Mouse (Mus musculus): ENCODE measurements around the gene Epo. TPM values are rescaled to one million over a fixed set of nuclear protein-coding genes. Genes with fewer than 3 reads are reported as not detected.

Epo gene
- 0.42 and 0.63 TPM in 2 replicates for polyA plus RNA-seq (2015; fragmentation: Nextera tagmentation; extraction: Ambion mirVana)

- WGBS = 0% methylated on average over 39 of the region's 40 CpGs
- no peaks in the 10 kb centered on the region for H3K27me3 ChIP-seq (replicated peaks)
- H3K4me2 ChIP-seq (replicated peaks) = peak within 1 kb of the TSS; percentile 78
- peak; percentile 87 for ATAC-seq
- H3K9me3 ChIP-seq = no peaks in the 10 kb centered on the region
- H3K4me3 ChIP-seq (replicated peaks) = peak within 1 kb of the TSS; percentile 87
- H3K9ac ChIP-seq = peak within 1 kb of the TSS; percentile 77
- H3K36me3 ChIP-seq = peaks cover 16% of the 10 kb centered on the region
- peaks cover 18% of the 10 kb centered on the region for H3K4me1 ChIP-seq (replicated peaks)
- H3K27ac ChIP-seq = peak within 1 kb of the TSS; percentile 91
Measured at GRCm38 (mm10) chr5:137533117-137533827, at the start of gene Epo, which contains the start of gene Gnb2. TSS of gene Epo (minus strand) at chr5:137533242. TSS of gene Gnb2 (minus strand) at chr5:137533510.

GRCm38 (mm10) chr5:137582702-137583101 is 49.7 kb upstream of the Epo start:
- Histone ChIP-seq H3K4me3 (replicated peaks) (no peak overlapping the region), H3K4me1 (replicated peaks) (no peaks in the 10 kb centered on the region; the same call in 1 of the 2 replicates), H3K9ac (no peak overlapping the region), H3K27ac (no peak overlapping the region), H3K4me2 (replicated peaks) (0 out of 2 replicates have a peak overlapping the region, but pooled peaks have one; percentile 70), H3K9me3 (no peaks in the 10 kb centered on the region), H3K27me3 (replicated peaks) (peaks cover 14% of the 10 kb centered on the region), H3K36me3 (no peaks in the 10 kb centered on the region)
- WGBS = 28% methylated on average over 8 of the region's 8 CpGs
- no peak for ATAC-seq

- H3K4me2 ChIP-seq (replicated peaks) = no peak overlapping the region
- no peak overlapping the region for H3K4me3 ChIP-seq (replicated peaks)
- H3K36me3 ChIP-seq = no peaks in the 10 kb centered on the region
- no peaks in the 10 kb centered on the region; the same call in 1 of the 2 replicates for H3K4me1 ChIP-seq (replicated peaks)
- H3K9ac ChIP-seq = no peak overlapping the region
- 78% methylated on average over 6 of the region's 6 CpGs for WGBS
- no peak overlapping the region for H3K27ac ChIP-seq
- ATAC-seq = no peak
- H3K9me3 ChIP-seq = no peaks in the 10 kb centered on the region
- H3K27me3 ChIP-seq (replicated peaks) = peaks cover 14% of the 10 kb centered on the region
Measured at GRCm38 (mm10) chr5:137580246-137580645, 47.2 kb upstream of the Epo start.

GRCm38 (mm10) chr5:137574470-137574901 is 41.4 kb upstream of the Epo start:
- WGBS = 8% methylated on average over 27 of the region's 27 CpGs
- Histone ChIP-seq H3K36me3 (no peaks in the 10 kb centered on the region), H3K27ac (no peak overlapping the region), H3K4me1 (replicated peaks) (0 out of 2 replicates have a peak, but pooled peaks cover 9% of the 10 kb centered on the region), H3K9me3 (no peaks in the 10 kb centered on the region), H3K4me3 (replicated peaks) (peak overlapping the region; percentile 27), H3K9ac (peak overlapping the region; percentile 26), H3K27me3 (replicated peaks) (peaks cover 6% of the 10 kb centered on the region; the same call in 1 of the 2 replicates), H3K4me2 (replicated peaks) (peak overlapping the region; percentile 65)
- ATAC-seq = peak; percentile 31; the same call in 1 of the 2 replicates

- WGBS = 75% methylated on average over 17 of the region's 17 CpGs
- H3K4me2 ChIP-seq (replicated peaks) = no peak overlapping the region
- ATAC-seq = peak; percentile 75; the same call in 1 of the 2 replicates
- no peak overlapping the region for H3K27ac ChIP-seq
- H3K4me3 ChIP-seq (replicated peaks) = no peak overlapping the region
- no peaks in the 10 kb centered on the region for H3K9me3 ChIP-seq
- peaks cover 6% of the 10 kb centered on the region; the same call in 1 of the 2 replicates for H3K27me3 ChIP-seq (replicated peaks)
- H3K36me3 ChIP-seq = no peaks in the 10 kb centered on the region
- 0 out of 2 replicates have a peak, but pooled peaks cover 10% of the 10 kb centered on the region for H3K4me1 ChIP-seq (replicated peaks)
- H3K9ac ChIP-seq = no peak overlapping the region
Measured at GRCm38 (mm10) chr5:137570691-137571586, 37.9 kb upstream of the Epo start.

GRCm38 (mm10) chr5:137570181-137570580 is 37.1 kb upstream of the Epo start:
- Histone ChIP-seq H3K27ac (no peak overlapping the region), H3K9me3 (no peaks in the 10 kb centered on the region), H3K36me3 (no peaks in the 10 kb centered on the region), H3K27me3 (replicated peaks) (peaks cover 6% of the 10 kb centered on the region; the same call in 1 of the 2 replicates), H3K4me1 (replicated peaks) (0 out of 2 replicates have a peak, but pooled peaks cover 10% of the 10 kb centered on the region), H3K4me2 (replicated peaks) (no peak overlapping the region), H3K4me3 (replicated peaks) (no peak overlapping the region), H3K9ac (no peak overlapping the region)
- 51% methylated on average over 7 of the region's 7 CpGs for WGBS
- ATAC-seq = no peak

GRCm38 (mm10) chr5:137569665-137570064 is 36.6 kb upstream of the Epo start, which contains the start of gene Tfr2:
TSS of gene Tfr2 (plus strand) at chr5:137569840.
- WGBS = 25% methylated on average over 9 of the region's 9 CpGs
- Histone ChIP-seq H3K4me1 (replicated peaks) (0 out of 2 replicates have a peak, but pooled peaks cover 10% of the 10 kb centered on the region), H3K36me3 (no peaks in the 10 kb centered on the region), H3K4me2 (replicated peaks) (no peak within 1 kb of the TSS), H3K27ac (no peak within 1 kb of the TSS), H3K9me3 (no peaks in the 10 kb centered on the region), H3K9ac (no peak within 1 kb of the TSS), H3K4me3 (replicated peaks) (no peak within 1 kb of the TSS), H3K27me3 (replicated peaks) (peaks cover 5% of the 10 kb centered on the region; the same call in 1 of the 2 replicates)
- ATAC-seq = peak; percentile 91

GRCm38 (mm10) chr5:137569031-137569430 is 36.0 kb upstream of the Epo start:
- Histone ChIP-seq H3K9me3 (no peaks in the 10 kb centered on the region), H3K9ac (no peak overlapping the region), H3K36me3 (no peaks in the 10 kb centered on the region), H3K4me1 (replicated peaks) (0 out of 2 replicates have a peak, but pooled peaks cover 5% of the 10 kb centered on the region), H3K27me3 (replicated peaks) (no peaks in the 10 kb centered on the region), H3K27ac (no peak overlapping the region), H3K4me2 (replicated peaks) (no peak overlapping the region), H3K4me3 (replicated peaks) (no peak overlapping the region)
- WGBS = 61% methylated on average over 12 of the region's 12 CpGs
- no peak for ATAC-seq

GRCm38 (mm10) chr5:137568223-137568798 is 35.3 kb upstream of the Epo start:
- WGBS = 79% methylated on average over 8 of the region's 8 CpGs

GRCm38 (mm10) chr5:137566416-137566815 is 33.4 kb upstream of the Epo start:
- H3K4me3 ChIP-seq (replicated peaks) = no peak overlapping the region
- no peak overlapping the region for H3K4me2 ChIP-seq (replicated peaks)
- H3K27me3 ChIP-seq (replicated peaks) = no peaks in the 10 kb centered on the region
- ATAC-seq = no peak
- no peak overlapping the region for H3K27ac ChIP-seq
- 0 out of 2 replicates have a peak, but pooled peaks cover 5% of the 10 kb centered on the region for H3K4me1 ChIP-seq (replicated peaks)
- 93% methylated on average over 5 of the region's 5 CpGs for WGBS
- H3K9me3 ChIP-seq = no peaks in the 10 kb centered on the region
- no peak overlapping the region for H3K9ac ChIP-seq
- no peaks in the 10 kb centered on the region for H3K36me3 ChIP-seq

More at GRCm38 (mm10) chr5:137568223-137568798, 35.3 kb upstream of the Epo start:
- no peak overlapping the region for H3K27ac ChIP-seq
- ATAC-seq = no peak
- H3K4me1 ChIP-seq (replicated peaks) = 0 out of 2 replicates have a peak, but pooled peaks cover 5% of the 10 kb centered on the region
- H3K4me2 ChIP-seq (replicated peaks) = no peak overlapping the region
- no peaks in the 10 kb centered on the region for H3K9me3 ChIP-seq
- no peak overlapping the region for H3K9ac ChIP-seq
- H3K27me3 ChIP-seq (replicated peaks) = no peaks in the 10 kb centered on the region
- H3K36me3 ChIP-seq = no peaks in the 10 kb centered on the region
- H3K4me3 ChIP-seq (replicated peaks) = no peak overlapping the region

GRCm38 (mm10) chr5:137565744-137566143 is 32.7 kb upstream of the Epo start:
- Histone ChIP-seq H3K4me1 (replicated peaks) (0 out of 2 replicates have a peak, but pooled peaks cover 5% of the 10 kb centered on the region), H3K4me2 (replicated peaks) (no peak overlapping the region), H3K9me3 (no peaks in the 10 kb centered on the region), H3K27me3 (replicated peaks) (no peaks in the 10 kb centered on the region), H3K36me3 (no peaks in the 10 kb centered on the region), H3K9ac (no peak overlapping the region), H3K27ac (no peak overlapping the region), H3K4me3 (replicated peaks) (no peak overlapping the region)
- 72% methylated on average over 6 of the region's 6 CpGs for WGBS
- ATAC-seq = no peak

Measured in intestine, embryonic 15.5 days (tissue).